Mouse (Mus musculus): ENCODE data around the gene Nfia.

The Nfia gene

GRCm38 (mm10) chr4:97941616-97942015, 169.1 kb downstream of the Nfia start:
- no peak for DNase-seq (ENCODE audit: low read depth, low spot score)

- no peak for DNase-seq (ENCODE audit: low read depth, low spot score)
Observed at GRCm38 (mm10) chr4:97944309-97944708, 171.8 kb downstream of the Nfia start.

GRCm38 (mm10) chr4:97947484-97947883, 174.9 kb downstream of the Nfia start:
- DNase-seq (ENCODE audit: low read depth, low spot score), result no peak

GRCm38 (mm10) chr4:97948250-97948649, 175.7 kb downstream of the Nfia start:
- DNase-seq (ENCODE audit: low read depth, low spot score), result no peak

GRCm38 (mm10) chr4:97950341-97951071, 178.0 kb downstream of the Nfia start:
- peak; percentile 37 for DNase-seq (ENCODE audit: low read depth, low spot score)

GRCm38 (mm10) chr4:97953886-97954285, 181.4 kb downstream of the Nfia start:
- DNase-seq (ENCODE audit: low read depth, low spot score), result no peak

GRCm38 (mm10) chr4:97958121-97958520, 185.6 kb downstream of the Nfia start:
- no peak for DNase-seq (ENCODE audit: low read depth, low spot score)

GRCm38 (mm10) chr4:97962856-97963255, 190.3 kb downstream of the Nfia start:
- DNase-seq (ENCODE audit: low read depth, low spot score), result no peak

GRCm38 (mm10) chr4:97963951-97964350, 191.4 kb downstream of the Nfia start:
- DNase-seq (ENCODE audit: low read depth, low spot score), result peak; percentile 19

GRCm38 (mm10) chr4:97968786-97969348, 196.3 kb downstream of the Nfia start:
- no peak for DNase-seq (ENCODE audit: low read depth, low spot score)

GRCm38 (mm10) chr4:97973064-97973463, 200.5 kb downstream of the Nfia start:
- DNase-seq (ENCODE audit: low read depth, low spot score), result no peak

GRCm38 (mm10) chr4:97974037-97974436, 201.5 kb downstream of the Nfia start:
- peak; percentile 49 for DNase-seq (ENCODE audit: low read depth, low spot score)

GRCm38 (mm10) chr4:97976891-97977290, 204.4 kb downstream of the Nfia start:
- no peak for DNase-seq (ENCODE audit: low read depth, low spot score)

- DNase-seq (ENCODE audit: low read depth, low spot score), result no peak
Observed at GRCm38 (mm10) chr4:97984361-97984760, 211.8 kb downstream of the Nfia start.

GRCm38 (mm10) chr4:97986056-97986734, 213.7 kb downstream of the Nfia start:
- no peak for DNase-seq (ENCODE audit: low read depth, low spot score)

GRCm38 (mm10) chr4:97986735-97987075, 214.2 kb downstream of the Nfia start:
- DNase-seq (ENCODE audit: low read depth, low spot score), result no peak

GRCm38 (mm10) chr4:97988703-97989102, 216.2 kb downstream of the Nfia start:
- no peak for DNase-seq (ENCODE audit: low read depth, low spot score)

GRCm38 (mm10) chr4:97990431-97990830, 217.9 kb downstream of the Nfia start:
- DNase-seq (ENCODE audit: low read depth, low spot score), result no peak

GRCm38 (mm10) chr4:97991395-97991794, 218.9 kb downstream of the Nfia start:
- DNase-seq (ENCODE audit: low read depth, low spot score), result no peak

- DNase-seq (ENCODE audit: low read depth, low spot score), result no peak
Observed at GRCm38 (mm10) chr4:97991880-97992279, 219.3 kb downstream of the Nfia start.

GRCm38 (mm10) chr4:97995911-97996712, 223.6 kb downstream of the Nfia start:
- no peak for DNase-seq (ENCODE audit: low read depth, low spot score)

- no peak for DNase-seq (ENCODE audit: low read depth, low spot score)
Observed at GRCm38 (mm10) chr4:97997151-97997817, 224.8 kb downstream of the Nfia start.

Measured in 3T3-L1 (cell line).